Mouse (Mus musculus): ENCODE measurements at regions not wholly inside any gene's neighbourhood (a gene's known extent, or its start where the extent isn't known, plus 50 kb on each side); places are given as distances from the start of the nearest gene placed in this dataset.
A peak's percentile ranks its signal among the peaks of the same experiment; 100 is the strongest.

GRCm38 (mm10) chr5:29870537-29870936 lies 134.8 kb upstream of the Gm5129 start:
- no peak for DNase-seq (ENCODE audit: extremely low read depth, low read depth, low spot score)

- no peak for DNase-seq (ENCODE audit: extremely low read depth, low read depth, low spot score)
These were observed 137.5 kb upstream of the Il6 start for GRCm38 (mm10) chr5:29875451-29875850.

- DNase-seq (ENCODE audit: extremely low read depth, low read depth, low spot score): no peak
These were observed 125.6 kb upstream of the Il6 start for GRCm38 (mm10) chr5:29887267-29887841.

GRCm38 (mm10) chr5:29892344-29892743 lies 120.6 kb upstream of the Il6 start:
- DNase-seq (ENCODE audit: extremely low read depth, low read depth, low spot score): no peak

GRCm38 (mm10) chr5:29892861-29893260 lies 120.1 kb upstream of the Il6 start:
- no peak for DNase-seq (ENCODE audit: extremely low read depth, low read depth, low spot score)

- DNase-seq (ENCODE audit: extremely low read depth, low read depth, low spot score): no peak
These were observed 119.1 kb upstream of the Il6 start for GRCm38 (mm10) chr5:29893829-29894228.

GRCm38 (mm10) chr5:29894606-29895595 lies 118.0 kb upstream of the Il6 start:
- DNase-seq (ENCODE audit: extremely low read depth, low read depth, low spot score): no peak

GRCm38 (mm10) chr5:29897617-29898016 lies 115.3 kb upstream of the Il6 start:
- DNase-seq (ENCODE audit: extremely low read depth, low read depth, low spot score): no peak

GRCm38 (mm10) chr5:29901716-29902115 lies 111.2 kb upstream of the Il6 start:
- DNase-seq (ENCODE audit: extremely low read depth, low read depth, low spot score): no peak

- DNase-seq (ENCODE audit: extremely low read depth, low read depth, low spot score): no peak
These were observed 92.6 kb upstream of the Il6 start for GRCm38 (mm10) chr5:29920295-29920694.

GRCm38 (mm10) chr5:29925527-29925926 lies 87.4 kb upstream of the Il6 start:
- DNase-seq (ENCODE audit: extremely low read depth, low read depth, low spot score): no peak

- no peak for DNase-seq (ENCODE audit: extremely low read depth, low read depth, low spot score)
These were observed 85.3 kb upstream of the Il6 start for GRCm38 (mm10) chr5:29927594-29927993.

GRCm38 (mm10) chr5:29929381-29929780 lies 83.5 kb upstream of the Il6 start:
- DNase-seq (ENCODE audit: extremely low read depth, low read depth, low spot score): no peak

- DNase-seq (ENCODE audit: extremely low read depth, low read depth, low spot score): no peak
These were observed 65.7 kb upstream of the Il6 start for GRCm38 (mm10) chr5:29947225-29947624.

GRCm38 (mm10) chr5:29948161-29948560 lies 64.8 kb upstream of the Il6 start:
- DNase-seq (ENCODE audit: extremely low read depth, low read depth, low spot score): no peak

- no peak for DNase-seq (ENCODE audit: extremely low read depth, low read depth, low spot score)
These were observed 62.3 kb upstream of the Il6 start for GRCm38 (mm10) chr5:29950456-29951170.

GRCm38 (mm10) chr5:29951381-29952350 lies 61.2 kb upstream of the Il6 start:
- DNase-seq (ENCODE audit: extremely low read depth, low read depth, low spot score): peak; percentile 8

Measured in fat pad, adult 2 months (tissue).